Mouse (Mus musculus): ENCODE results near the gene Dnajb14.

DNA sequence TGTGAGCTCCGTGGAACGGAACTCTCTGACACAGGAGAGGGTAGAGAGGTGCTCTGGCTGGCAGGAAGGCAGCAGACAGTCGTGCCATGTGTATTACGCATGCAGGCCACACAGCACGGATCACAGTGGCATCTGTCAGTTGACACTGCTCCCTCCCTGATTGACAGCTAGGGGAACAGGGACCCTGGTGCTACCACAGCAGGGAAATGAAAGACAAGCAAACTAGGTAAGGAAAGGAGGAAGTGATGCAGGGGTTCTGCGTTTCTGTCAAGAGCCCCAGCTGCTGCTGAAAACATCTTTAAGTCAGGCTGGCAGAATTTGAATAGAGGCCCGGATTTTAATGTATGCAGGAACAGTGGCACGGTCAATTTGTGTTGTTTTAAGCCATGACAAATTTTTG, 96.0 kb downstream of the Dnajb14 start:
- TF ChIP-seq CTCF (IDR thresholded peaks at IDR 0.05; ENCODE audit: borderline replicate concordance, extremely low read depth, insufficient read depth, insufficient read length) (no peak), POLR2A (IDR thresholded peaks at IDR 0.05; ENCODE audit: borderline replicate concordance, extremely low read depth, insufficient read depth, insufficient read length, poor library complexity, severe bottlenecking) (no peak)

All from brain, embryonic 14.5 days (tissue).